Mouse (Mus musculus) 416B (cell line): ENCODE data around the gene Zbtb46.

Experiments used
- DNase-seq: peaks from one replicate; pipeline ENCODE4 v3.0.0; 2011; ENCODE audit warnings: low read depth

The Zbtb46 gene

DNA sequence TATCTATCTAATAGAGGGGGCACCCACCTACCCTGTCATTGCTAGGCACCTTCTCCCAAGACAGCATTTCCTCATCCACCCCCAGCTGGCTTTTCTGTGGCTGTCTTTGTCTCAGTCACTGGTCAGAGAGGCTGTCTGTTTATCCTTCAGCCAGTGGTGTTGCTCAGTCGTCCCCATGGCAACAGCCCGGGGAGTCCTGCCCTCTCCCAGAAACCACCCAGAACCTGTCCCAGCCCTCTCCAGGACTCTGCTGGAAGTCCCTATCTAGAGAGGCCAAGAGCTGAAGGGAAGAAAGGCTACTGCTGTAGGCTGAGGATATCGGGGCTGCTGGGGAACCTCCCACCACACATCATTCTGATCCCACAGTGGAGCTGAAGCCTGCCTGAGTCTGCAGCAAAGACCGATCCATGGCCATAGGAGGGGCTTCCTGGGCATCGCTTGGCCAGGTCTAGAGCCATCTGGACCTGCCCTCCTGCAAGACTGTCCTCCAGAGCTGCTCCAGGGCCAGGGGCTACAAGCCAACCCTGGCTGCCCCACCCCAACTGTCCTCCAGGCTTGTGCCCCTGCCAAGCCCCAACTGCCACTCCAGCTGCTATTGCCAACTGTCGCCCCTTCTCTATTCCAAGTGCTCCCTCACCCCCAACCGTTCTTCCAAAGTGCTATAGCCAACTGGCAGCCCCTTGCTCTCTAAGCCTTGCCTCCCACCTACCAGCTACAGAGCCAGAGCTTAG lies 3.9 kb upstream of the Zbtb46 start:
- DNase-seq: no peak

GRCm38 (mm10) chr2:181462604-181463003 lies 3.4 kb upstream of the Zbtb46 start:
- DNase-seq: no peak

DNA sequence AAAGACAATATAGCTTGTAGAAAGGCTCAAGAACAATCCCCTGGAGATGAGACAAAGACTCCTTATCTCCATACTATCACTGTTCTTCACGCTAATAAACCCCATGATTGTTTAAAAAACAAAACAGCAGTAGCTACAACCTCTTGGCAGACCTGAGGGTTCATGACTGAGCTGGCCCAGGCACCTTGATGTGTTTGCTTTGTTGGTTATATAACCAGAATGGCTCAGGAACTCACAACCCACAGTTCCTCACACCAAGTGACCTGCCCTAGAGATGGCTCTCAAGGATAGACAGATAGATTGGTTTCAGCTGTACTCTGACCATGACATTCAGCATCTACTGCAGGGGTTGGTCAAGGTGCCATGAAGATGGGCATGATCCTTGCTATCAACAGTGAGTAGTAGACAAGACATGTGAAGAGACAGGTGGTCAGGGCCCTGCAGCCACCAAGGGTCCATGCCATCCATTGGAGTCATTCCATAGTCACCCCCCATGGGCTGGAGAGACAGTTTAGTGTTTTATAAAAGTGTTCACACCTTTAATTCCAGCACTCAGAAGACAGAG lies 2.4 kb upstream of the Zbtb46 start:
- no peak for DNase-seq

GRCm38 (mm10) chr2:181459673-181460621 lies 721 bp upstream of the Zbtb46 start:
- DNase-seq: no peak

GRCm38 (mm10) chr2:181458411-181459152 lies 644 bp downstream of the Zbtb46 start:
- no peak for DNase-seq

DNA sequence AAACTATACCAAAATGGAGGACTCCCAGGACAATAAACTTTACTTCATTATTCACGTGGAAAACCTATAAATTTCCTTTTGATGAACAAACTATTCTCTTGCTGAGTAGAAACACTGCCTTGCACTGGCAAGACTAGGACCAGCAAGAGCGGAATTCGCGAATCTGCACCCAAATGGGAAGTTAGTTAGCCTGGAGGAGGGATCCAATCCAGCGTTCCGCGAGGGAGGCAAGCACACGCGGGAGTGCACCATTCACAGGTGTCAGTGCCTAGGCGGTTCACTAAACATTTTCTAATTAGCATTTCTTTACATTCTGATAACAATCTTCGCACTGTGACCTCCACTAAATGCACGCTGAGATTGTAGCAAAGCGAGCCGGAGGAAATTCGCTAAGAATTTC lies 1.4 kb downstream of the Zbtb46 start:
- no peak for DNase-seq

GRCm38 (mm10) chr2:181455899-181456298 lies 3.3 kb downstream of the Zbtb46 start:
- peak; percentile 37 for DNase-seq

DNA sequence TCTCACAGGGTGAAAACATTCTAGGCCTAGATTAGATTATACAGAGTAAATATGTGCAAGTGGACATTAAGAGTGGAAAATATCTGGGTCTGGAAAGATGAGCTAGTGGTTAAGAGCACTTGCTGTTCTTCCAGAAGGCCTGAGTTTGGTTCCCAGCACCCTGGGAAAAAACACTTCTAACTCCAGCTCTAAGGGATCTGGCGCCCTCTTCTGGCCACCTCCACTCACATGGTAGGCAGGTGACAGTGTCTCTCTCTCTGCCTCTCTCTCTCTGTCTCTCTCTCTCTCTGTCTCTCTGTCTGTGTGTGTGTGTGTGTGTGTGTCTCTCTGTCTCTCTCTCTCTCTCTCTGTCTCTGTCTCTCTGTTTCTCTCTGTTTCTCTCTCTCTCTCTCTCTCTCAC lies 6.0 kb downstream of the Zbtb46 start:
- peak; percentile 25 for DNase-seq

GRCm38 (mm10) chr2:181452181-181452580 lies 7.0 kb downstream of the Zbtb46 start:
- no peak for DNase-seq

GRCm38 (mm10) chr2:181443016-181443415 lies 16.2 kb downstream of the Zbtb46 start:
- peak; percentile 83 for DNase-seq

GRCm38 (mm10) chr2:181438176-181438575 lies 21.1 kb downstream of the Zbtb46 start:
- no peak for DNase-seq

- DNase-seq: no peak
Observed at GRCm38 (mm10) chr2:181436246-181436645, 23.0 kb downstream of the Zbtb46 start.

DNA sequence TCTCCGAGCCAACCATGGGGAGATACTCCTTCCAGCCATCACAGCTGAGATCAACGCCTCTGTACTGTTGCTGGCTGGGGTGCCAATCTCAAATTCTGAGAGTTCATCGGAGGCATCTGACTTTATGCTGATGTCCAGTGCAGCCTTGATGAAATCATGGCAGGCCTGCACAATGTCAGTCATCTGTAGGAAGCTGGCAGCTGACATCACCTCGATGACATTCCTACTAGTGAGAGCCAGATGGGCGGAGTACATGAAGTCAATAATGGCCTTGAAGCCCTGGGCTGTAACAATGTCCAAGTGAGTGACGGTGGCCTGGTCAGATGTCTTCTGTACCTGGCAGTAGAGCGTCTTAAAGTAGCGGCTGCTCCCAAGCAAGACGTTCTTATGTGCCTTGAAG lies 35.4 kb downstream of the Zbtb46 start:
- DNase-seq: no peak

DNA sequence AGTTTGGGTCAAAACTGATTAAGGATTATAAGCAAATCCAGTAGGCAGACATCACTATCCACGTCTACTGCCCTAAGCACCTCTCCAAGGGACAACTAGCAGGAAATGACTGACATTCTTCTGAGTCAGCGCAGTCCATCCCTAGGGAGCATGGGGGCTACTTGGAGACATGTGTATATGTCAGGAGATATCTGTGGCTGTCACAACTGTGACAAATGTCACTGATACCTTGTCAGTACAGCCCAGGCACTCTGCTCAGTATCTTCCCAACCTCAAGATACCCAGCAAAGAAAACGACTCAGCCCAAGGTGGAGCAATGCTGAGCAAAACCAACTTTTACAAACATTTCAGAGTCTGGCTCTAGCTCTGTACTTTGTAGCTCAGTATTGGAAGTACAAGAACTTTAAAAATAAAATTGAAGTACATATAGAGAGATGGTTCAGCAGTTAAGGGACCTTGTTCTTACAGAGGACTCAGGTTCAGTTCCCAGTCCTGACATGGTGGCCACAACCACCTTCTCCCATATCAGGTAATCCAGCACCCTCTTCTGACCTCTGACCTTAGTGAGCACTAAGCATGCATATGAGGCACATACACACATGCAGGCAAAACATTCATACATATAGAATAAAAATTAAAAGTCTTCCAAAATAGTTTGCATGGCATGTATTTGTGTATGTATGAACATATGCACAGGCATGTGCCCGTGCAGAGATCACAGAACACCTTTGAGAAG lies 38.2 kb downstream of the Zbtb46 start:
- no peak for DNase-seq

- DNase-seq: no peak
Observed at GRCm38 (mm10) chr2:181420426-181420825, 38.8 kb downstream of the Zbtb46 start.

DNA sequence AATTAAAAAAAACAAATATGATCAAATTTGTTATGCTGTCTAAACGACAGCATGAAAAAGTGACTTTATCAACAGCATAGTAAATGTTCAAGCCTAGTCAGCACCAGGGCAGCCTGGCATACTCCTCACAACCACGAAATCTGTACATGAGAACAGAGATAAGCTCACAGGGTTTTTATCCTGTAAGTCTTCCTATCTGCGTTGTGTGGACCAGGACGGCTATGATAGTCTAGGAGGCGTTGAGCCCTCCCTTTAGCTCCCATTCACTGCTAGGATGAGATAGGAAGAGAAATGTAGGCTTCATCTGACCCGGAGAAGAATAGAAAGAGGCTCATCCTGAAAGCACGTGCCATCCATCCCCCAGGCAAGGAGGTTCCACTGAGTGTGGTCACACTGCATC lies 39.9 kb downstream of the Zbtb46 start:
- no peak for DNase-seq

DNA sequence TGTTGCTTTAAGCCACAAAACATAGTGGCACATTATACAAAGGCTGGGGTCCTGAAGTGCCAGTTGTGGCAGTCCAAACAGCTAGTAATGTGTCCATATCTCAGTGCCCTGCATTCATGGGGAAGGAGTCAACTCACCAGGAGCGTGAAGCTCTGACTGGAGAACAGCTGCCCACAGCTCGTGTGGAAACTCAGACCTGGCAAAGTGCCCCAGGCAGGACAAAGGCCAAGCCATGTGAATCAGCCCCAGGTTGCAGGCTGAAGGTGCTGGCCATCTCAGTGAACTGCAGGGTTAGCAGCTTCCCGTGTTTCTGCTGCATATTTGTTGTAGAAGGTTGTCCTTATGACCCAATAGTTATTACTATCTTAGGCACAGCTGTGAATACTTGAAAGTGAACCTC lies 43.3 kb downstream of the Zbtb46 start:
- no peak for DNase-seq

DNA sequence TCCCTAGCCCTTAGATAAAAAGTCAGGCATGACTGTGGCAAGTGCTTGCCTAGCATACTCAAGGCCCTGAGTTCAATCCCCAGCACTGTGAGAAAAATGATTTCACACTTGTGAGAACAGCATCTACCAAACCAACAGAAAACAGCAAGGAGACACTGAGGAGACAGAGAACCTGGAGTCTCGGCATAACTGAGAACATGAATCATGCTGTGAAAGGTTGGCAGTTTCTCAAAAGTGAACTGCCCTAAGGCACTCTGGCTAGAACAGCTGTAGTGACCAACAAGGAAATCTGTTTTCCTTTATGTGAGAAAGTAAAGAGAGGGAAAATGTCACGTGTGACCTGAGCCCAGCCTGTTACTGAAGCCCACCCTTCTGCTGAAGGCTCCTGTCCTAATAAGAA lies 46.1 kb downstream of the Zbtb46 start:
- DNase-seq: no peak

- DNase-seq: peak; percentile 88
Observed at GRCm38 (mm10) chr2:181410760-181411473, 48.3 kb downstream of the Zbtb46 start.

DNA sequence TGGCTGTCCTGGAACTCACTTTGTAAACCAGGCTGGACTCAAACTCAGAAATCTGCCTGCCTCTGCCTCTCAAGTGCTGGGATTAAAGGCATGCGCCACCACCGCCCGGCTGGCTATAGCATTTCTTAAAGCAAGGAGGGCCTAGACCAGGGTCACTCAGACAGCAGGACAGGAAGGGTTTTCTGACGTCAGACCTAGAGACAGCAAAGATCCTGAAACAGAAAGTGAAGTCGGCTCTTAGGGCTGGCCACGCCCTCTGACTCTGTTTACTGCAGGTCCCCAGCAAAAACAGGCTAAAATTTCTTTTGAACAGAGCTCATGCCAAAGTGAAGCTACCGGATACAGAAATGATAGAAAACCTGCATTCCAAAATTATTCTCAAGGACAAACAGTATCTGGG lies 49.6 kb downstream of the Zbtb46 start:
- DNase-seq: peak; percentile 73

DNA sequence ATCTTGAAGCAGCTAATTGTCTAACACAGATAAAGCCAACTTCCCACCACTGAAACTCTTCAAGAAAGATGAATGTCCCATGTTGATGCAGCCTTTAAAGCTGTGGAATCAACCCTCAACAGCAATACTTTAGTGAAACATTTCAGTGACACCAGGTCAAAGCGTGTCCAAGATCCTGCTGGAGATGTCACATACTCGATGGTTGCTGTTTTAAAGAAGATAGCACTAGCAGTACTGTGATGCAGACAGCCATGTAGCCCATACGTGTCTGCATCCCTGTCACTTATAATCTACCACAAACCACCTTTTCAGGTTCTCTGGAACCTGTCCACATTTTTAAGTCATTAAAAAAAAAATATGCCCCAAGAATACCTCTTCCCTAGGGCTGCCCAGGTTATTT lies 55.5 kb downstream of the Zbtb46 start:
- no peak for DNase-seq
